Mouse (Mus musculus): ENCODE measurements at regions not wholly inside any gene's neighbourhood (a gene's known extent, or its start where the extent isn't known, plus 50 kb on each side); places are given as distances from the start of the nearest gene placed in this dataset.
"Not testable (repeated sequence)": the region's sequence is repeated elsewhere in the genome, so short reads cannot be mapped to it uniquely, and the experiment has no call there.

- CTCF ChIA-PET = no interaction called here
These were observed 621.3 kb downstream of the Tecrl start for GRCm38 (mm10) chr5:82733707-82734106.

GRCm38 (mm10) chr5:82728240-82728639 lies 626.8 kb downstream of the Tecrl start:
- CTCF ChIA-PET = no interaction called here

- CTCF ChIA-PET = no interaction called here
These were observed 627.6 kb downstream of the Tecrl start for GRCm38 (mm10) chr5:82727250-82728003.

- CTCF ChIA-PET = no interaction called here
These were observed 639.3 kb downstream of the Tecrl start for GRCm38 (mm10) chr5:82715705-82716104.

GRCm38 (mm10) chr5:82699666-82700065 lies 655.3 kb downstream of the Tecrl start:
- CTCF ChIA-PET = interaction anchor here (0.5 kb wide), 1 partner anchor 9 kb away, joined by 4 read pairs; no protein-coding TSS in a partner anchor

GRCm38 (mm10) chr5:82698942-82699341 lies 656.1 kb downstream of the Tecrl start:
- CTCF ChIA-PET = no interaction called here

GRCm38 (mm10) chr5:82683437-82683836 lies 671.6 kb downstream of the Tecrl start:
- CTCF ChIA-PET = interaction anchor here (0.6 kb wide), 1 partner anchor 697 kb away, joined by 4 read pairs; no protein-coding TSS in a partner anchor

- CTCF ChIA-PET = no interaction called here
These were observed 690.9 kb downstream of the Tecrl start for GRCm38 (mm10) chr5:82664121-82664520.

GRCm38 (mm10) chr5:82653637-82654036 lies 701.4 kb downstream of the Tecrl start:
- CTCF ChIA-PET = not testable (repeated sequence)

GRCm38 (mm10) chr5:82620056-82620455 lies 734.9 kb downstream of the Tecrl start:
- CTCF ChIA-PET = no interaction called here
